Mouse (Mus musculus): ENCODE data around the gene Nat8f5. TPM values are rescaled to one million over a fixed set of nuclear protein-coding genes. Genes with fewer than 3 reads are reported as not detected.

The Nat8f5 gene
- 0.85 TPM for polyA plus RNA-seq (2014; fragmentation: Illumina TruSeq; extraction: RNeasy Lipid Tissue Mini Kit (QIAGEN cat#74804); ENCODE audit: low read depth, low replicate concordance)

DNA sequence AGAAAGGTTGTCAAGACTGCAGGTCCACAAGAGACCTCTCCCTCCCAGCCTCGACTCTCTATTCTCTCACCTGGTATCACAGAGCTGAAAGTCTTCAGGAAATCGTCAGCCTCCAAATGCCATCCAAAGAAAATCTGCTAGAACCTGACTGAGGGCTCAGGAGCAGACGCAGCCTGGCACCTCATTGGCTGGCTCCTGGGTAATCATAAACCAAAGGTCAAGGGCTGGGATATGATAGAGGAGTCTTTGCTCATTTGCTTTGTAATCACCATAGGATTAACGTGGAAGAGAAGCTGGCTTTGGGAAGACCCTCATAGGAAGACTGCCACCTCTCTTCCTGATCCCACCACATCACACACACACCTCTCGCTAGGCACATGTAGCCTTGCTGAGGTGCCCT lies at the start of gene Nat8f5, which contains the start of gene Nat8f6:
Gene Nat8f5 (minus strand): TSS at position 136 of the 400 bp plus-strand sequence.
Gene Nat8f6 (minus strand): TSS at position 118 of the 400 bp plus-strand sequence.

DNA sequence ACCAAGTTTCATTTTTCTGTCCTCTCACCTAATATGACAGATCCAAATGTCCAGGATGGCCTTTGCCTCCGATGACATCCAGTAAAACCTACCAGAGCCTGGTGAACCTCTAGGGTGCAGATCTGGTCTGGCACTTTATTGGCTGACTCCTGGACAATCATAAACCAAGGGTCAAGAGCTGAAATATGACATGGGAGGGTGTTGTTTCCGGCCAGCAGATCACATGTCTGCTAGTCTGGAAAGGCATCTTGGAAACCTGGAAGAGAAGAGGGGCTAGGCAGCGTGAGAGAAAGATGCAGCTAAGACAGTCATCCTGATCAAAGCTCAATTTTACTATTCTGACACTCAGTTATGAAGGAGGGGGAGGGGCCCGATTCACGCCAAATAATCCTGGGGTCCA lies 48.2 kb upstream of the Nat8f5 start, which contains the start of gene Nat8f2:
Gene Nat8f2 (minus strand): TSS at position 153 of the 400 bp plus-strand sequence.

DNA sequence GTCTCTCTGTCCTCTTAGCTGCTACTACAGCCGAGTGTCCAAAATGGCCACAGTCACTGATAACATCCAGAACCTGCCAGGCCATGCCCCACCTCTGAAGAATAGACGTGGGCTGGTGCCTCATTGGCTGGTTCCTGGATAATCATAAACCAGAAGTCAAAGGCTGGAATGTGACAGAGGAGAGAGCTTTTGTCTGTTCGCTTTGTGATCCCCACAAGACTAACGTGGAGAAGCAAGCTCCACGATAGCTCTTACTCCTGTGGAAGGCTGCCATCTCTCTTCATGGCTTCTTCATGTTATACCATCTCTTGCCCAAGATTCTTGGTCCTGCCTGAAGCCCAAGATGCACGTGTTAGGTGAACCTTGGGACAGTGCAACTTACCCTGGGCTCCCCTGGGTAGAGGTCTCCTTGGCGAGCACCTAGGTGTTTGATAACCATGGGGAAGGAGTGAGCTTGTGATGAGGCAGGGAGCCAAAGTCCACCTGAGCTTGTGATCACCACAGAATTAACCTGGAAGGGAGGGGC lies 11.1 kb upstream of the Nat8f5 start, which contains the start of gene Nat8:
Gene Nat8 (minus strand): TSS at position 287 of the 526 bp plus-strand sequence.

Other genes starting within 250 kb of the Nat8f5 start
- gene Alms1, start 233.4 kb downstream of the Nat8f5 start, polyA plus RNA-seq (2014; fragmentation: Illumina TruSeq; extraction: RNeasy Lipid Tissue Mini Kit (QIAGEN cat#74804); ENCODE audit: low read depth, low replicate concordance): 1.2 TPM
- gene Nat8f7, start 107.8 kb downstream of the Nat8f5 start, polyA plus RNA-seq (2014; fragmentation: Illumina TruSeq; extraction: RNeasy Lipid Tissue Mini Kit (QIAGEN cat#74804); ENCODE audit: low read depth, low replicate concordance): 0.37 TPM
- 1.2 TPM for gene Nat8f3, start 55.2 kb downstream of the Nat8f5 start, polyA plus RNA-seq (2014; fragmentation: Illumina TruSeq; extraction: RNeasy Lipid Tissue Mini Kit (QIAGEN cat#74804); ENCODE audit: low read depth, low replicate concordance)
- not detected for gene Nat8f6, start within 50 bp of the Nat8f5 start, polyA plus RNA-seq (2014; fragmentation: Illumina TruSeq; extraction: RNeasy Lipid Tissue Mini Kit (QIAGEN cat#74804); ENCODE audit: low read depth, low replicate concordance)
- gene Nat8, start 11.1 kb upstream of the Nat8f5 start, polyA plus RNA-seq (2014; fragmentation: Illumina TruSeq; extraction: RNeasy Lipid Tissue Mini Kit (QIAGEN cat#74804); ENCODE audit: low read depth, low replicate concordance): 0.37 TPM
- gene Nat8f2, start 48.2 kb upstream of the Nat8f5 start, polyA plus RNA-seq (2014; fragmentation: Illumina TruSeq; extraction: RNeasy Lipid Tissue Mini Kit (QIAGEN cat#74804); ENCODE audit: low read depth, low replicate concordance): 716 TPM
- 5.4 TPM for gene Nat8f4, start 83.9 kb upstream of the Nat8f5 start, polyA plus RNA-seq (2014; fragmentation: Illumina TruSeq; extraction: RNeasy Lipid Tissue Mini Kit (QIAGEN cat#74804); ENCODE audit: low read depth, low replicate concordance)
- gene Tprkb, start 90.9 kb upstream of the Nat8f5 start, polyA plus RNA-seq (2014; fragmentation: Illumina TruSeq; extraction: RNeasy Lipid Tissue Mini Kit (QIAGEN cat#74804); ENCODE audit: low read depth, low replicate concordance): 362 TPM
- gene Nat8f1, start 94.7 kb upstream of the Nat8f5 start, polyA plus RNA-seq (2014; fragmentation: Illumina TruSeq; extraction: RNeasy Lipid Tissue Mini Kit (QIAGEN cat#74804); ENCODE audit: low read depth, low replicate concordance): 92.9 TPM
- 90.8 TPM for gene Dusp11, start 140.7 kb upstream of the Nat8f5 start, polyA plus RNA-seq (2014; fragmentation: Illumina TruSeq; extraction: RNeasy Lipid Tissue Mini Kit (QIAGEN cat#74804); ENCODE audit: low read depth, low replicate concordance)
- gene Figla, start 195.2 kb upstream of the Nat8f5 start, polyA plus RNA-seq (2014; fragmentation: Illumina TruSeq; extraction: RNeasy Lipid Tissue Mini Kit (QIAGEN cat#74804); ENCODE audit: low read depth, low replicate concordance): not detected
- not detected for gene Add2, start 207.7 kb upstream of the Nat8f5 start, polyA plus RNA-seq (2014; fragmentation: Illumina TruSeq; extraction: RNeasy Lipid Tissue Mini Kit (QIAGEN cat#74804); ENCODE audit: low read depth, low replicate concordance)